Mouse (Mus musculus) gastrocnemius, postnatal 14 days (tissue): ENCODE results near the gene Zfp273. TPM values are rescaled to one million over a fixed set of nuclear protein-coding genes. Genes with fewer than 3 reads are reported as not detected.
"Not testable (repeated sequence)": the region's sequence is repeated elsewhere in the genome, so short reads cannot be mapped to it uniquely, and the experiment has no call there.

ENCODE experiments used
- DNase-seq: peaks from one replicate; pipeline ENCODE4 v3.0.0; 2021; ENCODE audit warnings: mixed read lengths
- intact Hi-C: fragments of 180-260 bp; cut with DNase I; formaldehyde crosslinking; loops from one replicate; pipeline ENCODE4 v1.15.1; 2025; ENCODE audit warnings: low total_unique reads
- long read RNA-seq, 2 experiments: library from polyadenylated mRNA; stranded (forward); transcript quantifications; one replicate each; pipeline ENCODE4 v2.0.0; 2021
- total RNA-seq, 2 experiments: library from RNA; stranded (reverse); gene quantifications; 2 replicates each; pipeline ENCODE4 v1.2.3; 2021

Zfp273 gene
- 1 to 10 TPM in 1 of 2 experiments, under 1 TPM in 1; 0.93 to 1.9 TPM for total RNA-seq
- long read RNA-seq, experiment 1, partial matches to known transcripts = 0 of 1 reads
- long read RNA-seq, experiment 1, other reads (novel, unspliced or antisense) = 0 of 1 reads
- long read RNA-seq, experiment 2 = 0 reads

DNA sequence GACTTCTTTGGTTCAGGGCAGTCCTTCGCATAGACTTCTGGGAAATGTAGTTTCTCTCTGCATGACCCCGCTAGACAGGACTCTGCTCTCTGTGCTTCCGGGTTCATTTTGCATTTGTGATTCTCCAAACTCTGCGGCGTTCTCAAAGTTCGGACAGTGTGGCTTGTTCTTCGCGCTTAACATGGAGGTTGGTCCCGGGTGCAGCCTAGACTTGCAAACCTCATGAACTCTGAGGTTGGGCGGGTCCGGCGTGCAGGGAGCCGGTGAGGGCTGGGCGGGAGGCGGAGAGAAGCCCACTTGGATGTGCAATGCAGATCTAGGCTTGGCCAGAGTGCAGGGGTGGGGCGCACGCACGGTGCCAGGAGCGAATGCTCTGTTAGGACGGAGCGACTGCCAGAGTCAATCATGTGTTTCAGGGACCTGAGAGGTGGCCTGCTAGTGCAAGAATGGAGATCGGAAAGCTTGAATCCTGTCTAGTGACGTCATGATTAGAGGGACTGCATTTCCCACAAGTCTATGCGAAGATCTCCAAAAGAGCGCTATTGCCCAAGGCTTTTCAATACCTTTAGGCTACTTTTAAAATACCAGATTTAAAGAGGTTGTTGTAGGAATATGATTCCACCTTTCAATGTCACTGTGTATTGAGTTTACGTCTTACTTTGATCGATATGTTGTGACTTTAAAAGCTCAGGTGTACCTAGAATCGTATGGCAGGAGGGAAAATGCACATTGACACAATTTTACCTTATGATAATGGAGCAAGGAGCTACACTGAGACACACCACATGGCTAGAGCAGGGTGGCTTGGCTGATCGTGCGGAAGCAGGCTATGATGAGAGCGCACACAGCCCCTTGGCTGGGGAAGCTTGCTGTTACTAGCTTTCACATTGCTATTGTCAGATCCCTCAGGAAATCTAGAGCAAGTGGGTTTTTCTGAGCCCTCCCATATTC, at the start of gene Zfp273:
Gene Zfp273 (plus strand): TSS at position 31 of the 951 bp plus-strand sequence.
- DNase-seq = peak; percentile 56
- intact Hi-C loops = no loop called here

DNA sequence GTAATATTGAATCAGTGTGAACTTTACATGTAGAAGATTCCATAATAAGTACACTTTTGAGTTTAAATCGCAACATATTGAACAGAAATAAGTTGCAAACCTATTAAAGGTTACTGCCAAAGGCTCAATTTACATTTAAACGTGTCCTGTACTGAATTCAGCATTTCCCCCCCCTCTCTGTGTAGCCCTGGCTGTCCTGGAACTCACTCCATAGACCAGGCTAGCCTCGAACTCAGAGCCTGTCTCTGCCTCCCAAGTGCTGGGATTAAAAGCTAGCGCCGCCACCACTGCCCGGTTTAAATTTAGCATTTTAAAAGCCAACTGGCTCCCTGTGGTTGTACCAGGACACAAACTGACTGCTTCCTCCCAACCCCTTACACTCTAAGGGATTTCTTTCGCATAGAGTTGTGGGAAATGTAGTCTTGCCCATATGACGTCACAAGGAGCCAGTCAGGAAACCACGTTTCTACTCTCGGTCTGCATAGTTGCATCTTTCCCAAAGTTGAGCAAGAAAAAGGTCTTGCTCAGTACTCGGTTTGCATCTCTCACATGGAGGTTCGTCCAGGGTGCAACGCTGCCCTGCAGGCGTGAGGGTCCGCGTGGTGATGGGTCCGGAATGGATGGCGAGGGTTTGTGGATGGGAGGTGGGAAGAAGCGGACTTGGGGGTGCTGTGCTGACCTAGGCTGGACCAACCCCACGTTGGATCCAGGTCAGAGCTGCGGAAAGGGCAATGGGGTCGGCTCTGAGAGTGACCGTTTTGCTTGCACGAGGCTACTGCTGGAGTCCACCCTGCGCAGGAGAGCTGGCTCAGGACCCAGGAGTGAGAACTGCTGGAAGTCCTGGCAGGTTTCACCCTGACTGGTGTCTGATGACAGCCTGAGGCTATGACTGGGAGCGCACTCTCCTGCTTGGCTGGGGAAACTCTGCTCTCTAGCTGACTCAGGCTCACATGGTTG, 34.0 kb upstream of the Zfp273 start, which contains the start of gene Zfp493:
Gene Zfp493 (plus strand): TSS at position 429 of the 957 bp plus-strand sequence.
- DNase-seq = peak; percentile 70
- intact Hi-C loops = no loop called here

DNA sequence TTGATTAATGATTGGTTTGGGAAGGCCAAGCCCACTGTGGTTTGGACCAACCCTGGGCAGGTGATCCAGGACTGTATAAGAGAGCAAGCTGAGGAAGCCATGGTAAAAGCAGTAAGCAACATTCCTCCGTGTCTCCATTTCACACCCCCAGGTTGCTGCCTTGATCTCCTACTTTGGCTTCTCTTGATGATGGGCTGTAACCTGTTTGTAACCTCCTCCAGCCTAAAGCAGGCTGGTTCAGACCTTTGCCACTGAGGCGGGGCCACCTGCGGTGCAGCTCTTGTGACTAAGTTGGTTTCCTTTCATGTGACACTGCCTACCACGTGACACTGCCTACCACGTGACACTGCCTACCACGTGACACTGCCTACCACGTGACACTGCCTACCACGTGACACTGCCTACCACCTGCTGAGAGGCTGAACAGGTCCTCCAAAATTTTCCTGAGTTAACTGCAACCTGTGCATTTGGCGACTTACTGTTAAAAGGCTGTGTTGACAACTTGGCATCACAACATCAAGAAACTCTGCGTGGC, 21.6 kb upstream of the Zfp273 start:
- no peak for DNase-seq

DNA sequence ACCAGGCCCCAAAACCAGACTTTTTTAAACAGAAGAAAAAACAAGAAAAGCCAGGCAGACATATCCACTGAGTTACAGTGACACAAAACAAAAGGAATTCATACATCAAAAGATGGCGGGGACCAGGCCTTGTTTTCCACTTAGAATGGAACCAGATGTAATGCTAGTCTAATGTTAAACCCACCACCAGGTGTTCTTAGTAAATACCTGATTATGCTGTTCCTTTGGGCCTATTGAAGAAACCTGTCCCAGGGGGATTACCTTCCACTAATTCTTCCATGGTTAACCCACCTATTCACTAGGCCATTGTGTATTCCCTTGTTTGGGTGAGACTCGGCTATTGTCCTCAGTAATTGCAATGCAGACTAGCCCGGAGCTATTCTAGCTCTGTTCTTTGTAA, 14.9 kb upstream of the Zfp273 start:
- no peak for DNase-seq
- intact Hi-C loops = no loop called here

More for the DNA sequence above, 21.6 kb upstream of the Zfp273 start:
- intact Hi-C loops = no loop called here

DNA sequence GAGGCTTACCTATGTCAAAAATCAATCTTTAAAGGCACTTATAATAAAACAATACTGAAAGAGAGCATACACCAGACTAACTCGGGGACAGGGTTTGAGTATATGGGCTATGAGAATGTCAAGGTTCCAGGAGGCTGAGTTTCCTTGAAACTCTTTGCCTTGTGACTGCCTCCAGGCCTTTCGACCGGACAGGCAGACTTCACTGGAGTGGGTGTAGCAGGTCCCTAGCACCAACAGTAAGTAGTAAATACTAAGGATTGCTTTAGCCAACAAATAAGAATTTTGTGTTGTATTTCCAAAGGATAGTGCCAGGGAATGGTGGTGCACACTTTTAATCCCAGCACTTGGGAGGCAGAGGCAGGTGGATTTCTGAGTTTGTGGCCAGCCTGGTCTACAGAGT, 14.4 kb upstream of the Zfp273 start:
- intact Hi-C loops, DNase-seq: not testable (repeated sequence)

DNA sequence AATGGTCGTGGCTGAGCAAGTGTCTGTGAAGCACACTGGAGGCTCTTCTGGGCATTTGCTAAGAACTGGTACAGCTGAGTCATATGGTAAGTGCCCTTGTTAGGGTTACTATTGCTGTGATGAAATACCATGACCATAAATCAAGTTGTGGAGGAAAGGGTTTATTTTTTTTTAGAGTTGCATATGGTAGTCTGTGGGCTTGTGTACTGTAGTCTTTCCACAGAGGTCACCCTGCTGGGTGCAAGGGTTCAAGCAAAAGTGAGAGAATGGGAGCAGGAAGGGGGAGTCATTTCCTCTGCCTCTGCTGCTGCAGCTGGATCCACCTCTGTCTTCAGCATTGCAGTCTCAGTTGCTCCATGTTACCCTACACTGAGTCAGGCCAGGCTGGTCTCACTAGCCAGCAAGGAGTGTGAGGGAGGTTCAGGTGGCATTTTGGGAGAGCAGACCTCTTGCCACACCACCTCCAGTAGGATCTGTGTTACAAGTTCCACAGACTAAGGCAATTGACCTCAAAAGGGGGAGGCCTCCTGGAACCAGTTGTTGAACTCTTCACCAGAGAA, 1.8 kb upstream of the Zfp273 start:
- DNase-seq = no peak
- intact Hi-C loops = no loop called here

DNA sequence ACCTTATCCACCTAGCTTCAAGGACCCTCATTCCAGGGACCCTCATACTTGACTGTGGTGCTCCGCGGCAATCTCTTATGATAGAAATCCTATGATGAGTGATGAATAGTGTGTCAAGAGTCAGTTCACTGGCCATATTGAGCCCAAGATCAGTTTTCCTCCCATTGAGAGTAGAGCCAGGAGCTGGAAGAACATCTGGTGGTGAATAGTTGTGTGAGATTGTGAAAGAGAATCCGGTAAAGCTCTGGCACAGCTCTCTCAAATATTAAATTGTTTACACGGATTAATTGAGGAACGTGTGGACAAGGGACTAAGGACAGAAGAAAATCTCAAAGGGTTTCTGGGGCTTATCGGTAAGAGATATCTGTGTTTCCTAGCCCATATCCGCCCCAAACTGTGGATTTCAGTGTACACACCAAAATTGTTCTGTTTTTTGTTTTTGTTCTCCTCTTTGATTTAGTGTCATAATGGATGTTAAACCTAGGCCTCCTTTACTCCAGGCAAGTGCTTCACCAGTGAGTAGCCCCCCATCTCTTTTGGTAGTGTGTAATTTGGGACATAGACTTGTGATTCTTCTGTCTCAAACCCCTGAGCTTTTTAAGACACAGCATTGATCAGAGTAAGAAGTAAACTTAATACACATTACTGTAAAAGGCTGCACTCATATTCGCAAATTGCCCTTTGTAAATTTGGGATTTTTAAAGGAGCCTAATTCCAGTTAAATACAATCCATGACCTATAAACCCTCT, 405 bp upstream of the Zfp273 start:
- intact Hi-C loops = no loop called here
- DNase-seq = no peak

DNA sequence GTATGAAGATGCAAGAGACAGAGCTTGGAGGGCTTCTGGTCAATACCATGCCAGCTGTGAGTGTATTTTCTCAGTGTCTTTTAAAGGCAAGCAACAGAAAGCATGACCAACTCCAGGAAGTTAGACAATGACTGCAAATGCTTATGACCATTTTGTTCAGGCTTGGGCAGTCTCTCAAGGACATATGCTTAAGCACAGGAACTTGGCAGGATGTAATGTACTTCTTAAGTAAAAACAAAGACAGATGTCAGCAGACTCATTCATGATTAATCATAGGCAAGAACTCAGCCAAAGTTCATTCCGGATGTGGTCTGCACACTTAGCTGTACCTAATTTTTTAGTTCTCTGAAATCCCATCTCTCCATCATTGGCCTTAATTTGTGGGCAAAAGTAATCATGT, 5.1 kb downstream of the Zfp273 start:
- DNase-seq = no peak
- intact Hi-C loops = no loop called here

DNA sequence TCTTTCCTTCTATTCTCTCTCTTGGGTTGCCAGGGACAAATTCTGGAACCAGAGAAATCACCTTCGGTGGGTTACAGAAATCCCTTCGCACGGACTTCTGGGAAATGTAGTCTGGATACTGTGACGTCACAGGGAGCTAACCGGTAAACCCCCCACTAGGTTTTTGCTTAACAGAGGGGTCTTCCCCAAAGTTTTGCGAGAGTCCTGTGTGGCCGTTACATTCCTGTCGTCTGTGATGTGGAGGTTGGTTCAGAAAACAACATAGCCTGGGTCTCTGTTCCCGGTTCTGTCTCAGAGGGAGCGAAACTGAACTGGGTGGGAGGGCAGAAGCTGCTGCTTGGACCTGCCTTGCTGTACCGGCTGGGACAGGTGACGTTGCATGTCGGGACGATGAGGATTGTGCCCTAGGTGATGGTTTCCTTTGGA, 17.4 kb downstream of the Zfp273 start, which contains the start of gene Gm10037:
Gene Gm10037 (plus strand): TSS at position 196 of the 426 bp plus-strand sequence.
- peak; percentile 16 for DNase-seq
- intact Hi-C loops = no loop called here

DNA sequence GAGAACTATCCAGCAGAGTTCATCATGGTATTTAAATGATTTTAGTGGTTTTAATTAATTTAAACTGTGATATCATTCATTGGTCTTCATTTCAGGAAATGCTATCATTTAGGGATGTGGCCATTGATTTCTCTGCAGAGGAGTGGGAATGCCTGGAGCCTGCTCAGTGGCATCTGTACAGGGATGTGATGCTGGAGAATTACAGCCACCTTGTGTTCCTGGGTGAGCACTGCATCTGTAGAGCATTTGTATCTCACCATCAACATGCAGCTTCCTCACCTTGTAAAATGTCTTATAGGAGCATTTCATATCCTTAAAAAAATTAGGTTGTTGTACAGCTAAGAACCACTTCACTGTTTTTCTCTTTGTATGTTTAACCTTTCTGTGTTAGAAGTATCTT, 19.6 kb downstream of the Zfp273 start:
- intact Hi-C loops, DNase-seq: not testable (repeated sequence)

DNA sequence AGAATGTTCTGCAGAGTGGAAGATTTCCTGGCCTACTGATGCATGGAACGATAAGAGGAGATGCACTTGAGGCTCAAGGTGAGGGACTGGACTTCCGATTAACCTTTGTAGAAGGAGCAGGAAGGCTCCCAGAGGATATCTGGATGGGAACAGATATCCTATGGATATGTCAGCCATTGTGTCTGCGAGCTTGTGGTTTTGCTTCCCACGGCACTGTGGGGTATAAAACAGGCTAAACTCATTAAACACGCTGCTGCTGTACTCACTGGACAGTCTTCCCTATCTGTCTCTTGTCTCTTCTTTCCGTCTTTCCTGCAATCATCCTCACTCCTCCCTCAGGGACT, 30.2 kb downstream of the Zfp273 start:
- intact Hi-C loops = no loop called here
- no peak for DNase-seq

DNA sequence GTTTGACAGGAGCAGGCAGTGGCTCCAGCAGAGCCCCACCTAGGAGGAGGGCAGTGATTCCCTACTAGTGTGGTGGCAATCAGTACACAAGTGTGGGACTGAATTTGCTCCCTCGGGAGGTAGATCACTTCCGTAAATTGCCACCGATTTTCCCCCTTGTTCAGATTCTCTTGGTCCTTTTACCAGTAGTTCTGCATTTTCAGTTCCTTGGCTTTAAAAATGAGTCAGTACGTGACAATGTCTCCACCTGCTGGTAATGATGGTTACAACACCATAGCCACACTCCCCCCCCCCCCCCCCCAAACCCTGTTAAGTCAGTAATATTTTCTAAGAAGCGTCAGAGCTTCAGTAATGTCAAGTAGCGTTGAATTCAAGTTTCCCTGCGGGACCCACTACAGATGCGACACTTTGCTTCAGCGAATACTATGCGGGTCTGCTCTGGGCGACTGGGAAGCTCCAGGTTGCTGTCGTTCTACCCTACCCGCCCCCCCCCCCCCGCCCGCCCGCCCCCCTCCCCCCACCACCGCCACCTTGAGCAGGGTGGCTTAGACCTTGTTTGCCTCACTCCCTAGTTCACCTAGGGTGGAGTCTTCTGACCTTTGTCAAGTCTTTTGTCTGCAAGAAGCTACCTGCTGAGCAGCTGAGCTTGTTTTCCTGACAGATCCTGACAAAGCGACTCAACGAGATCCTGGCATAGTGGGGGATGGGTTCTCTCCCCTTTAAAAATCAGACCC, 30.7 kb downstream of the Zfp273 start:
- intact Hi-C loops = no loop called here
- DNase-seq = peak; percentile 13

DNA sequence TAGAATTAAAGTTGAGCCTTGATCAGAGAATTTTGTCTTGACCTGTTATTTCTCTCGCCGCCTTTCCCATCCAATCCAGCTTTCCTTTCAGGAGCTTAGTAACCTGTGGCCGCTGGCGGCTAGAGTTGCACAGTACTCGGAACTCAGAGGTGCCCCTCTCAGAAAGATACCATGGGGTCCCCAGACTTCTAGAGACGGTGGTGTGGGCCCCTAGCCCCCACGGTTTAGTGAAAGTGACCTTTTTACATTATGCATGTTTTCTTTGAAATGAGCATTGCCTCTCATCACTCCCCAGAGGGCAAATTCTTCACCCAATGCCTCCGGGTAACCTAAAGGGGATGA, 31.3 kb downstream of the Zfp273 start:
- no peak for DNase-seq
- intact Hi-C loops = no loop called here

DNA sequence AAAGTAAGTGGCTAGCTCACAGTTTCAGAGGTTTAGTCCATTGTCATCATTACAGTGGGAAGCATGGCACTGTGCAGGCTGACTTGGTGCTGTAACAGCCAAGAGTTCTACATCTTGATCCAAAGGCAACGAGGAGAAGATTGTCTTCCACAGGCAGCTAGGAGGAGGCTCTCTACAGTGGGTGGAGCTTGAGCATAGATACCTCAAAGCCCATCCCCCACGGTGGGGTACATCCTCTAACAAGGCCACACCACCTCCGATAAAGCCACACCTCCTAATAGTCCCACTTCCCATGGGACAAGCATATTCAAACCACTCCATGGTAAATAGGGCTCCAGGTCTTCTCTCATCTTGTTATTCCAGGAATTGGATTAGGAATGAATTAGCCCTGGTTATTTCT, 36.8 kb downstream of the Zfp273 start:
- intact Hi-C loops = no loop called here

DNA sequence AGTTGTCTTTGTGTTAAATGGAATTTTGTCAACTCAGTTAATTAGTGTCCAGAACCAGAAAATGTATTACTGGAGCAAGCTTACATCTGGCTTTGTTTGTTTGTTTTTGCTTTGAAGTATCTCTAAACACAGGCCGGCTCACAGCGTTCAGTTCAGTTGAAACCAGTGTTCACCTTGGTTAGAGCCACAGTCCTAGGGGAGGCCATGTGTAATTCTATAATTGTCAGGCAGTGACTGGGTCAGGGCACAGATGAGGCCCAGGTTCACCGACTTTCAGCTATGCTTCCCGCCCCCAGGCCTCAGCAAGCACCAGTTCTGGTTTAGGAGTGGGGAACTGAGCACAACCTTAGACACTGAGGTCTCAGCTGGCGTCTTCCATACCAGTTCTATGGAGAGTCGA, 39.6 kb downstream of the Zfp273 start:
- DNase-seq = no peak
- intact Hi-C loops = no loop called here

More for the DNA sequence above, 36.8 kb downstream of the Zfp273 start:
- no peak for DNase-seq

DNA sequence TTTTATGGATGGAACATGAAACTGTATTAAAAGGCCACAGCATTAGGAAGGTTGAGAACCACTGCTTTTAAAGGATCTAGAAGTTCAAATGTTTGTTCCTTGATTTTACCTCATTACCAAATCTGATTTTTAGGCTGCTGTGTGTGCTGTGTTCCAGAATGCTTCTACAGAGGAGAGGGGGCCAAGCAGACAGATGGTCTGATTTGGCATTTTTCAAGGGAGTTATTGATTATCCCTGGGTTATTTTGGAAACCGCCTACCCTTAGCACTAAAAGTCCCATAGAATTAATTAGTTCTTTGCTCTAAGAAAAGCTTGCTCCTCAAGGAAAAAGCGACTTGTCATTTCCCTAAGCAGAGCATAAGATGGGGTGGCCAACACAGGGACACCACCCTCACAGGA, 40.4 kb downstream of the Zfp273 start:
- intact Hi-C loops = no loop called here
- no peak for DNase-seq

DNA sequence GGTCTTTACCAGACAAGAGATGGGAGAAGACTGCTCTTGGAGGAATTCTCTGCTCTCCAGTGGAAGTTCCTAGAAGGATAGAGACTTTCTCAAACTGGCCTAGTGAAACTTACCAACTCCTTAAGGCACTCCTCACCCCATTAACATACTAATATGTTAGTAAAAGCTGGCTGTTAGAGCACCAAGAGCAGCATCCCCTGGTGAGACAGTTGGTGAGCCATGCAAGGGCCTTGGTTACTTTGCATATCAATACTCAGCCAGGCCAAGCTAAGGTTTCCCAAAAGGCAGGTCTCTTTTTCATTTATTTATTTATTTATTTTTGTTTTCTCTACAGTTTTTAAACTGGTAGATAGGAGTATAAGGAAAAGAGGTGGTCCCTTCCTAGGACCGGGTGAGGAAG, 43.8 kb downstream of the Zfp273 start:
- intact Hi-C loops = no loop called here
- no peak for DNase-seq

DNA sequence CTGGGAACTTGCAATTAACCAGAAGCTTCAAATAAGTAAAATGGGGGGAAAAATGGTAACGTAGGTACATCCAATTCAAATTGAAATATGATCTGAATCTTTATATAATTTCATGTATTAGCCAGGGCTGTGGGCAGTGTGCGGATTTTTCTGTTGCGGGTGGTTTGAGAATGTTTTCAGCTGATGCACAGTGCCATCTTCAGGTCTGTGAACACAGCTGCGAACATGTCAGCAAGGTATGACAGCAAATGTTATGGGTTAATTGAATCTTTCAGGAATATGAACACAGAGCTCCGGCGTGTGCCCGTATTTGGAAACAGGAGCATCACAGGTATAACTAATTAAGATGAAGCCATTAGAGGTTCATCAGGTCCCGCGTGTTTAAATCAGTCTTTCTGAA, 49.0 kb downstream of the Zfp273 start:
- intact Hi-C loops = no loop called here
- DNase-seq = no peak
